Mouse (Mus musculus) neutrophil, adult 65 days (primary cell): ENCODE data around the gene Asb7. TPM values are rescaled to one million over a fixed set of nuclear protein-coding genes. Genes with fewer than 3 reads are reported as not detected.

Source experiments
- total RNA-seq: library from RNA; stranded (reverse); gene quantifications from 2 replicates; pipeline ENCODE4 v1.2.4, GENCODE M21; 2023

The Asb7 gene
- 51.2 and 79.0 TPM in 2 replicates for total RNA-seq

DNA sequence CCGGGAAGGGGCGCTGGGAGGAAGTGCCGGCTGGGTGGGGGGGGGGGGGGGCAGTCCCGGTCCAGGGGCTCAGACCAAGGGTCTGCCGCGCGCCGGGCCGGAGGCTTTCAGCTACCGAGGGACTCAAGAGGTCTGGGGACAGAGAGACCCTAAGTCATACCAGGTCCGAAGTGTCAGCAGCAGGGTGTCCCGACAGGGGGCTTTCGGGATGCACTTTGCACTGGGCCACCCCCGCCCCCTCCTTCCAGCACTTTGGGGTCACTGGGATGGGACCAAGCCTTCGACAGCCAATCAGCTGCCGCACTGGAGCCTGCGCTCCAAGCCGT is at the start of gene Asb7:
Asb7 (minus strand) TSS at position 303 of the 326 bp plus-strand sequence.

GRCm38 (mm10) chr7:66689620-66690360 is 394 bp upstream of the Asb7 start, which contains the start of gene Lins1:
Lins1 (plus strand) TSS chr7:66689889.

Other genes starting within 250 kb of the Asb7 start
- gene Lins1, start 293 bp upstream of the Asb7 start, total RNA-seq, result 19.8 and 22.4 TPM in 2 replicates
- gene Cers3, start 53.9 kb upstream of the Asb7 start, total RNA-seq, result 0.63 TPM in 1 of 2 replicates, not detected in the other
- gene Adamts17, start 150.1 kb upstream of the Asb7 start, total RNA-seq, result not detected in 2 replicates